Mouse (Mus musculus) stomach, postnatal 0 days (tissue): Measurements from ENCODE around the gene Nop58.

Source experiments
- CTCF ChIP-seq: IDR thresholded peaks from 2 replicates; pipeline ENCODE4 v1.5.1; 2016; ENCODE audit warnings: antibody characterized with exemption, low read depth, mild to moderate bottlenecking, moderate library complexity
- EP300 ChIP-seq: optimal IDR thresholded peaks from 2 replicates; pipeline ENCODE3; 2016; ENCODE audit warnings: antibody characterized with exemption

- TF ChIP-seq CTCF (no peak), EP300 (no peak)
These were observed 40.9 kb downstream of the Nop58 start for GRCm38 (mm10) chr1:59725661-59726060.
